In the genomic region with DNA sequence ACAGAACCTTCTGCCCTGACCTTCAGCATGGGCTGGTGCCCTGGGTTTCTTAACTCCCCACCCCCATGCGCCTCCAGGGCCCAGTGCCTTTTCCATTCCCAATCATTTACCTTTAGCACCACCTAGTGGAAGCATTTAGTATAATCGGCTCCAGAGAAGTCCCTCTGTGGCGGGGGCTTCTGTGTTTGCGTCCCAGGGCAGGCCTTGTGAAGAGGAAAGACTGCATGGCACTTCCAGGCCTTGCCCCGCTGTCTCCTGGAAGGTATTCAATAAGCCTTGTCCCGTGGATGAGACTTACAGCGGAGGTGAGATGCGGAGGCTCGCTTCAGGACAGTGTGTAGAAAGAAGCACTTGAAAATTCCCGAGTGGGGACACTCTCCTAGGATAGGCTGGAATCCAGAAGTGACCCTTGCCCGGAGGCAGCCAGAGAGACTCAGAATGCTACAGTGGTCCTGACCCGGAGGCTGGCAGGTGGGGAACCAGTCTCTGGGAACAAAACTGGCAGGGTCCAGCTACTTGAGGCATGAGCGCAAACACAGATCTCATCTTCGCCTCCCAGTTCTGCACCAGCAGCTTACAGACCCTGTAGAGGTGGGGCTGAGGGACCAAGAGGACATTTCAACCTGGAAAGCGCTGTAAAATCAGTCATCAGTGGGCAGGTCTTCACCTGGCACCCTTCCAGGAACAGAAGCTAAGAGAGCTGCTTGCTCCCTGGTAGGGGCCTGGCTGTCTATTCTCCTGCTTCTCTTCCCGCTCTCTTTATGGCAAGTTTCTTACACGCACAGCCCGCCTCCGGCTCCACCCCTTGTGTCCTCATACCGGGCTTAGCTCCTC, we compare ENCODE assay signal across 1 mouse cellular context.
TF ChIP-seq lines count a peak whose summit lies in the region.

No protein-coding gene starts in this region.

TF ChIP-seq in CH12.LX, 34 proteins besides CTCF, POLR2A, EP300 and RAD21:
- TF ChIP-seq TCF12 (IDR thresholded peaks at IDR 0.05; ENCODE audit: low read depth, low read length) (0 out of 2 replicates have a peak, but pooled peaks have one; percentile 21), ZC3H11A (IDR thresholded peaks at IDR 0.05; ENCODE audit: low read depth, low read length) (peak; percentile 61), BHLHE40 (IDR thresholded peaks at IDR 0.05; ENCODE audit: low read depth, low read length) (0 out of 2 replicates have a peak, but pooled peaks have one; percentile 20), CHD2 (IDR thresholded peaks at IDR 0.05; ENCODE audit: low read length) (peak; percentile 81), IRF4 (IDR thresholded peaks at IDR 0.05; ENCODE audit: low read depth, low read length) (no peak), MAZ (IDR thresholded peaks at IDR 0.05; ENCODE audit: low read depth, low read length) (peak; percentile 46; the same call in 1 of the 2 replicates), RCOR1 (conservative IDR thresholded peaks at IDR 0.05; ENCODE audit: low read depth, low read length) (no peak), MYC (IDR thresholded peaks at IDR 0.05; ENCODE audit: low read depth, low read length) (0 out of 2 replicates have a peak, but pooled peaks have one; percentile 17), HCFC1 (IDR thresholded peaks at IDR 0.05; ENCODE audit: low read depth, low read length) (peak; percentile 23; the same call in 1 of the 2 replicates), SMC3 (IDR thresholded peaks at IDR 0.05; ENCODE audit: low read depth, low read length) (peak; percentile 79), MAX (IDR thresholded peaks at IDR 0.05; ENCODE audit: low read length) (0 out of 2 replicates have a peak, but pooled peaks have one; percentile 36), E2F4 (IDR thresholded peaks at IDR 0.05; ENCODE audit: insufficient replicate concordance, low read depth, low read length) (no peak)
